Mouse (Mus musculus) bone marrow macrophage, adult 2 months (primary cell): ENCODE measurements at regions not wholly inside any gene's neighbourhood (a gene's known extent, or its start where the extent isn't known, plus 50 kb on each side); places are given as distances from the start of the nearest gene placed in this dataset.

Experiments used
- H3K27ac ChIP-seq: 2 replicates; pipeline ENCODE4 v1.5.1; 2012; ENCODE audit warnings: low read depth, low read length; ENCODE audit not compliant: insufficient read depth
- H3K4me1 ChIP-seq: 2 replicates; pipeline ENCODE4 v1.6.1; 2012; ENCODE audit warnings: low read length; ENCODE audit not compliant: control insufficient read depth, insufficient read depth
- H3K4me3 ChIP-seq: 2 replicates; pipeline ENCODE4 v1.5.1; 2012; ENCODE audit warnings: mild to moderate bottlenecking, low read length, moderate library complexity; ENCODE audit not compliant: insufficient read depth
- CTCF ChIP-seq: IDR thresholded peaks from 2 replicates; pipeline ENCODE4 v1.5.1; 2012; ENCODE audit warnings: low read depth, mild to moderate bottlenecking, low read length, moderate library complexity
- POLR2A ChIP-seq: IDR thresholded peaks from 2 replicates; pipeline ENCODE4 v1.6.1; 2012; ENCODE audit warnings: mild to moderate bottlenecking, low read depth, low read length, borderline replicate concordance

- TF ChIP-seq POLR2A: no peak
- no peak for TF ChIP-seq CTCF
- Histone ChIP-seq H3K4me1 (peaks cover 10% of the 10 kb centered on the region), H3K27ac (peak overlapping the region; percentile 42), H3K4me3 (no peak overlapping the region)
These were observed 317.7 kb upstream of the Tenm4 start for GRCm38 (mm10) chr7:95853225-95853812.

- TF ChIP-seq CTCF (no peak), POLR2A (no peak)
- no peak overlapping the region for H3K4me3 ChIP-seq
- H3K27ac ChIP-seq: no peak overlapping the region
- H3K4me1 ChIP-seq: peaks cover 8% of the 10 kb centered on the region
These were observed 312.8 kb upstream of the Tenm4 start for GRCm38 (mm10) chr7:95858247-95858646.

GRCm38 (mm10) chr7:95864233-95864632 is 306.8 kb upstream of the Tenm4 start:
- Histone ChIP-seq H3K4me3 (no peak overlapping the region), H3K27ac (no peak overlapping the region), H3K4me1 (no peaks in the 10 kb centered on the region)
- TF ChIP-seq POLR2A (no peak), CTCF (no peak)

- no peak for TF ChIP-seq CTCF
- TF ChIP-seq POLR2A: no peak
- no peak overlapping the region for H3K27ac ChIP-seq
- no peak overlapping the region for H3K4me3 ChIP-seq
- no peaks in the 10 kb centered on the region for H3K4me1 ChIP-seq
These were observed 305.8 kb upstream of the Tenm4 start for GRCm38 (mm10) chr7:95865270-95865669.

- H3K27ac ChIP-seq: no peak overlapping the region
- H3K4me3 ChIP-seq: no peak overlapping the region
- H3K4me1 ChIP-seq: no peaks in the 10 kb centered on the region
- TF ChIP-seq CTCF (no peak), POLR2A (no peak)
These were observed 302.3 kb upstream of the Tenm4 start for GRCm38 (mm10) chr7:95868753-95869152.

GRCm38 (mm10) chr7:95880576-95881267 is 290.3 kb upstream of the Tenm4 start:
- Histone ChIP-seq H3K27ac (no peak overlapping the region), H3K4me1 (no peaks in the 10 kb centered on the region), H3K4me3 (no peak overlapping the region)
- TF ChIP-seq CTCF (no peak), POLR2A (no peak)

- no peak for TF ChIP-seq POLR2A
- TF ChIP-seq CTCF: no peak
- Histone ChIP-seq H3K4me1 (no peaks in the 10 kb centered on the region), H3K4me3 (no peak overlapping the region), H3K27ac (no peak overlapping the region)
These were observed 269.5 kb upstream of the Tenm4 start for GRCm38 (mm10) chr7:95901524-95901923.

- no peak overlapping the region for H3K27ac ChIP-seq
- TF ChIP-seq CTCF: no peak
These were observed 256.5 kb upstream of the Tenm4 start for GRCm38 (mm10) chr7:95914406-95915080.

GRCm38 (mm10) chr7:95919932-95920331 is 251.1 kb upstream of the Tenm4 start:
- Histone ChIP-seq H3K4me1 (no peaks in the 10 kb centered on the region), H3K4me3 (no peak overlapping the region), H3K27ac (no peak overlapping the region)
- TF ChIP-seq CTCF (no peak), POLR2A (no peak)

More at GRCm38 (mm10) chr7:95914406-95915080, 256.5 kb upstream of the Tenm4 start:
- no peak overlapping the region for H3K4me3 ChIP-seq
- no peaks in the 10 kb centered on the region for H3K4me1 ChIP-seq

GRCm38 (mm10) chr7:95924805-95925204 is 246.2 kb upstream of the Tenm4 start:
- no peak for TF ChIP-seq CTCF
- TF ChIP-seq POLR2A: no peak
- H3K4me1 ChIP-seq: no peaks in the 10 kb centered on the region
- no peak overlapping the region for H3K27ac ChIP-seq
- H3K4me3 ChIP-seq: no peak overlapping the region
